Mouse (Mus musculus): Measurements from ENCODE around the gene Myrf.

Gene Myrf

GRCm38 (mm10) chr19:10203848-10204615 is 36.5 kb downstream of the Myrf start, which contains the start of the genes Tmem258 and Fen1:
TSS of gene Tmem258 (plus strand) at chr19:10204014.
TSS of gene Fen1 (minus strand) at chr19:10204169.
- peak; percentile 85 for DNase-seq

- DNase-seq, result no peak
Measured at GRCm38 (mm10) chr19:10203146-10203847, 37.3 kb downstream of the Myrf start.

GRCm38 (mm10) chr19:10198723-10199122 is 41.8 kb downstream of the Myrf start:
- DNase-seq, result peak; percentile 90

DNA sequence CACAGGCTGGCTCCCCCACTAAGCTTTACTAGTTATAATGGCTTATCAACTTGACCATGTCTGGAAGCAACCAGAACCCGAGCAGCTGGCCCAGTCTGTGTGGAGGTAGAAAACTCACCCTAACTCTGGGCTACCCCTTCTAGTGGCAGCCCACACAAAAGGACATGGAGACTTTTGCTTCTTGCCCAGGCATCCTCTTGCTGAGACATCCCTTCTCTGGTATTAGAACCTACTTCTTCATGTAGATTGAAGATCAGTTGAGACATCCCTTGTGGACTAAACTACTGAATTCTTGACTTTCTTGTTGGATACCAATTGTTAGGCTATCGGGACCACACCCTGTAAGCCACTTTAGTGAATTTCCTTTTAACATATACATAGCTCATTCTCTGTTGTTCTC is 42.3 kb downstream of the Myrf start:
- DNase-seq, result no peak

DNA sequence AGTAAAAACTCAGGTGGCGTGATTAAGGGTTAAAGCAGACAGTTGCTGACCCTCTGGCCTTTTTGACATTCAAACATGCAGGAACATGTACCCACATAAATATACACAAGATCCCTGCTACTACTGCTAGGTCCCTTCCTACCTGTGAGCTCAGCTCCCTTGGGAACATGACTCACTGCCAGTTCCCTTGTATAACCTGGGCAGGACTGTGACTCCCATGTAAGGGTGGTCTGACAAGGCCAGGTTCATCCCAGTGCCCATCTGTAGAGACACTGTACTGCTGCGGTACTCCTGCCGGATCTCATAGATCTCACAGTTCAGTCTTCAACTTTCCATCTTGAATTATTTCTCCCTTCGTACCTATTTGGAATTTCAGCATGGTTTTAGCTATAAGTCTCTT is 43.4 kb downstream of the Myrf start:
- DNase-seq, result no peak

GRCm38 (mm10) chr19:10195252-10195651 is 45.3 kb downstream of the Myrf start:
- no peak for DNase-seq

GRCm38 (mm10) chr19:10194337-10194736 is 46.2 kb downstream of the Myrf start:
- DNase-seq, result no peak

DNA sequence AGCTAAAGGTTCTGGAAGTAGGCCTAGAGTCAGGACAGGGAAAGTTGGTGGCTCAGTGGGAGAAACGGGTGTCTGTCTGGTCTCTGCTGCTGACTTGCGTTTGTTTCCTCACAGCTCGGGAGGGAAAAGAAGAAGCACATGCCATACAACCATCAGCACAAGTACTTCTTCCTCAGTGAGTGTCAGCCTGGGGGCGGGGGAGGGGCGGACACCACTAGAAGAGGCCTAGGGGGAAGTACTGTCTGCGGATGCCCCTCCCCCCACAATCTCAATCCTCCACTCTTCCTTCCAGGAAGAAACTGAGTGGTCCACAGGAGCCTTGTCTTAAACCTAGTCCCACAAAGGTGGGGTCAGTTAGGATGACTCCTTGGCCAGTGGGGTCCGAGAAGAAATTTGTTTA is 49.2 kb downstream of the Myrf start:
- peak; percentile 43 for DNase-seq

DNA sequence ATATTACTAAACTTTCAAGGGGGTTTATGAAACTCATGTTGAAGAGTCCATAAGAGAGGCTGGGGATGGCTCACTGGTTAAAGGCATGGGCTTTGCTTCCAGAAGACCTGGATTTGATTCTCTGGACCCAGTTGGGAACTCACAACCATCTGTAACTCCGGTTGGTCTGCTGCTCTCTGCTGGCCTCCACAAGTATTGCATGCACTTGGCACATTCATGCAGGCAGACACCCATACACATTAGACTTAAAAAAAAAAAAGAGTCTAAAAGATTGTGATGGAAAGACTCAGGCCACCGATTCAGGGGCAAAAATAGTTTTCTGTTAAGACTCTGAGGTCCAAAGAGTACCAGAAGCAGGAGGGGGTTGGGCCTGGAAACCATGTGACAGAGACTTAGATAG is 49.8 kb downstream of the Myrf start:
- peak; percentile 79 for DNase-seq

GRCm38 (mm10) chr19:10189940-10190339 is 50.6 kb downstream of the Myrf start:
- DNase-seq, result no peak

DNA sequence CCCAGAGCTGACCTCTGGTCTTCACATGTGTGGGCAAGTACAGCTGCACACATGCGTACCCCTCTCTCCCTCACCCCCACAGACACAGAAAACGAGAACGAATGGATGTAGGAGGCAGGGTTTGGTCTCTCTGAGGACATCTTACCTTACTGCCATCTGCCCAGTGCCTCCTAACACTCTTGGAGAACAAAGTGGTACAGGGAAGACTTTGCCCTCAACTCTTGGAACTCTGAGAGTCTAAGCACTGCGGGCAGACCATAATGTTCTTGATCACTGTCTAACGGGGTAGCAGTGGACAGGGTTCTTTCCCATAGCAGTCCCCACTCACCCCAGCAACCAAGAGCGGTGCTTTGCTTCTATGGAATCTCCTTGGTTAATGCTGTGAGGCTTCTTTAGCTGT is 51.5 kb downstream of the Myrf start:
- no peak for DNase-seq

DNA sequence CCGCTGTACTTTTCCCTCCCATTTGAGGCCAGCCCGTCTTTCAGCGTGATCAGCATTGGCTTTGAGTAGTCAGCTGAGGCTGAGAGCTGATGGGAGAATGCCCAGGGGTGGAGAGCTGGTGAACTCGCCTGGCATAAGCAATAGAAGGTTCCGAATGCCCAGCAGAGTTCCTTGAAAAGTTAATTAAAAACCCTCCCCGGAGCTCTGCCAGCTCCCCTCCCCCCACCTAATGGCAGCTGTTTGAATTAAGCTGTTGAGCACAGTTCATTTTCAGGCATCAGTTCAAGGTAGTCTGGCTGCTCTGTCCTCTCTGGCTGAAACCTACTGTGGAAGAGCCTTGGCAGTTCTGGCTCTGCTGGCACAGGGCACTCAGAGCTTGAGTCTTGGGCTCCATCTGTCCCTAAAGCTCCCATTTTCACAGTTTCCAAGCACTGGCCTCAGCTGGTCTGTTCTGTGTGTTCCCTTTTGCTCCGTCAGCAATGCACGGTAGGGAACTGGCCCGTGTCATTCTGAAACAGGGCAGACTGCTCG is 52.2 kb downstream of the Myrf start:
- peak; percentile 34 for DNase-seq

GRCm38 (mm10) chr19:10186569-10186968 is 54.0 kb downstream of the Myrf start:
- DNase-seq, result no peak

DNA sequence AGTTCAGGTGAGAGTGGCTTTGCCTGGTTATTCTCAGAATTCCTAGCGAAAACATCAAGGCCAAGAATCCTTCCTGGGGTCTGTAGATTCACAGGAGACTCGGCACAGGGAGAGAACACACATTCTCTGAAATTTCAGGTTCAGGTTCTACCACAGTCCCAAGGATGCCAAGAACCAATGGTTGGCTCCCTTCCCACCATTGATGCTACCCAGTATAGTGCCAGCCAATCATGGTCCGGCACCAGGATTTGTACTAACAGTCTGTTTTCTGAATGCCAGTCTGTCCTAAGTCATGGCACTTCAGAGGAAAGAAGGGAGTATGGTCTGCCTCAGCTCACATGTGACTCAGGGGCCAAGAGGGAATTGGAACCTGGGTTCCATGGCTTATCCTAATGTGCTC is 54.7 kb downstream of the Myrf start:
- no peak for DNase-seq

DNA sequence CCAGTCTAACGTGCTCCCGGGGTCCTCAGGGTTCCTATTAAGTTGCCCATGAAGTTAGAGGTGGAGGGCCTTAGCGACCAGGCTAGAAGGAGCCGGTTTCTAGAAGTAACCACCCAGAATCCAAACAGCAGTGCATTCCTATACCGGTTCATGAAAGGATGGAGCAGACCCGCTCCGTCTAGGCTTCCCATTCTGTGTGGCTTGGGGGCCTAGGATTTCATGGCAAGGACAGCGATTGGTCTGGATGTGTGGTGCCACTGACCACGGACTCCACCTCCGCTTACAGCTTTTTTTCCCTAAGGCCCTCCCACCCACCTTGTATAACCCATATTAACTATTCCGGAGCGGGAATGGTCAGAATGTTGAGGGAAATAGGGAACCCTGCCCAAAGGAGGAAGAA is 56.5 kb downstream of the Myrf start:
- DNase-seq, result no peak

GRCm38 (mm10) chr19:10183299-10183983 is 57.1 kb downstream of the Myrf start:
- DNase-seq, result peak; percentile 65

GRCm38 (mm10) chr19:10182670-10183298 is 57.8 kb downstream of the Myrf start, which contains the start of gene Fads1:
TSS of gene Fads1 (plus strand) at chr19:10182888.
- DNase-seq, result peak; percentile 95

- DNase-seq, result no peak
Measured at GRCm38 (mm10) chr19:10182142-10182541, 58.4 kb downstream of the Myrf start.

GRCm38 (mm10) chr19:10181225-10181624 is 59.3 kb downstream of the Myrf start:
- DNase-seq, result no peak

- no peak for DNase-seq
Measured at GRCm38 (mm10) chr19:10176941-10177372, 63.6 kb downstream of the Myrf start.

GRCm38 (mm10) chr19:10176477-10176876 is 64.1 kb downstream of the Myrf start:
- DNase-seq, result no peak

- DNase-seq, result no peak
Measured at GRCm38 (mm10) chr19:10174956-10175355, 65.6 kb downstream of the Myrf start.

Data from right cerebral cortex, postnatal 14 days (tissue).